Mouse (Mus musculus) urinary bladder, adult 2 months (tissue): ENCODE measurements at regions not wholly inside any gene's neighbourhood (a gene's known extent, or its start where the extent isn't known, plus 50 kb on each side); places are given as distances from the start of the nearest gene placed in this dataset.

Experiments used
- DNase-seq: peaks from one replicate; pipeline ENCODE4 v3.0.0; 2022; ENCODE audit warnings: low spot score

DNA sequence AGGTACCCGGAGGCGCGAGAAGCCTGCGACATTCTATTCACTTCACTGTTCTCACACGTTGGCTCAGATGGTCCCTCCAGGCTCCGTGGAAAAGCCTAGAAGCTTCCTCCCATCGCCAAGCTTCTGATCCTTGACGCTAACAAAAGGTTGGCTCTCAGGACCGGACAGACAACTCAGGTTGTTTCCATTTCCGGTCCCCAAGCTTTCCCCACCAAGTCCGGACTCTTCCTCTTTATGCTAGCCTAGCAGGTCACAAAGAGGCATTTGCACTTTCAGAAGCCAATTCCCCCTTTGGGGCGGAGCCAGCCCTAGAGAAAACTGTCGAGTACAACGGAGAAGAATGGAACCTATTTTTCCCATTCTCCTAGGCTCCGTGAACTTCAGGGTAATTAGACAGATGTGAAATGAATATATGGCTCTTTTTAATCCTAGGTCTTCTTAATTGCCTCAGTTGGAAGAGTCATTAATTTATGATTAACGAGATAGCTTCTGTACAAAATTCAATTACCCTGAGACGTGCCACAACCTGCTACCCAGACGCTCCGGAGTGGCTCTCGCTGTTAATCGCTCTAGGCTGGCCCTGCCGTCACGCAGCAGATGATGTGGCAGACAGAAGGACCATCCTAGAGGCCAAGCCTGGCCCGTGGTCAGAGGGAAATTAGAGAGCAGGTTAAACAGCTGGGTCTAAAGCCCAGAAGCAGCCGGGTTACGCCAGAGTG is 207.6 kb downstream of the Xxylt1 start:
- DNase-seq: no peak

DNA sequence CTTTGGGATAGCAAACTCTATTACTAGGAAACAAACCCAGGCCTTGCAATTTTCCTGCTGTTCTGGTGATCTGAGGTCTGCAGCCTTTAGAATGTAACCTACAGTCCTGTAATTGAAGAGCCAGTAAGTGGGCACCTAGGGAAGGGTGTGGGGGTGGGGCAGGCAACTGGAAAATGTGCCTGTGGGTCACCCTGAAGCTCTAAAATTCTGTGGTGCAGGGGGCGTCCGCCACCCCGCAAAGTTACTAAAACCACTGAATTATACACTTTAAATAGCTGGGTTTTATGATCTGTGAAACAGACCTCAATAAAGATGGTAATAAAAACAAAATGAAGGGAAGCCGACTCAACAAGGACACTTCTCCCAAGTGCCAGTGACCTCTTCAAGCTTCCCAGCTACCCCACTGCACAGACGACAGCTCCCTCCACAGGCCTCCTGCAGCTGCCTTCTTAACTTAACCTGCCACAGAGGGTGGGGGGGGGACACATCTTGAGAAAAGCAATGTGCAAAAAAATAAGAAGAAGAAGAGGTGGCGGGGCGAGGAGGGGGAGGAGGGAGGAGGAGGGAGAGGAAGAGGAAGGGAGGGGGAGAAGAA is 205.9 kb downstream of the Xxylt1 start:
- DNase-seq: no peak

DNA sequence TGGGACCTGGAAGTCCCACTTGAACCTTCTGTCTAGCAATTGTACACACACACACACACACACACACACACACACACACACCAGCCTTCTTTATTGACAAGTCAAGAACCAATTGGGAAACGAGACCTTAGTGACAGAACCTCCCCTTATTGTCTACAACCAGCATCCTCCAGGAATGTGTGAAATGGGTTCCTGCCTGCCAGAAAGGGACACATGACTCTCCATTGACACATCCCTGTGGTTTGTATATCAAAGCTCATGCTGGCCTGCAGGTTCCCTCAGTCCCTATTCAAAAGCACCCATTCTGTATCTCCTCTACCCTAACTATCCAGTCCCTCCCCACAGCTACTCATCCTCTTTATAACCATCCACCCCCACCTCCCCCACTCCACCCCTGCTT is 202.4 kb downstream of the Xxylt1 start:
- no peak for DNase-seq

DNA sequence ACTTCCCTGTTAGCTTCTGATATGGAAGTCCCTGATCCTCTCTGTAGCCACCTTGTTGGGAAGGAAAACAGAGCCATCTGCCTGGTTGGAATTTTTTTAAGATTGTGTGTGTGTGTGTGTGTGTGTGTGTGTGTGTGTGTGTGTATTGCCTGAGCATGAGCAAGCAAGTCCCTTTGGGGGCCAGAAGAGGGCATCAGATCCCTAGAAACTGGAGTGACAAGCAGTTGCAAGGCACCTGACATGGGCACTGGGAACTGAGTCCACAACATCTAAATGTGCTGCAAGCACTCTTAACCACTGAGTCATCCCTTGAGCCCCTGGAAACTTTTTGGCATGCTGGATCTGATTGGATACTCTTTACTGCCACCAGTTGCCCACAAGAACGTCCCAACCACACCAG is 201.4 kb downstream of the Xxylt1 start:
- DNase-seq: no peak

DNA sequence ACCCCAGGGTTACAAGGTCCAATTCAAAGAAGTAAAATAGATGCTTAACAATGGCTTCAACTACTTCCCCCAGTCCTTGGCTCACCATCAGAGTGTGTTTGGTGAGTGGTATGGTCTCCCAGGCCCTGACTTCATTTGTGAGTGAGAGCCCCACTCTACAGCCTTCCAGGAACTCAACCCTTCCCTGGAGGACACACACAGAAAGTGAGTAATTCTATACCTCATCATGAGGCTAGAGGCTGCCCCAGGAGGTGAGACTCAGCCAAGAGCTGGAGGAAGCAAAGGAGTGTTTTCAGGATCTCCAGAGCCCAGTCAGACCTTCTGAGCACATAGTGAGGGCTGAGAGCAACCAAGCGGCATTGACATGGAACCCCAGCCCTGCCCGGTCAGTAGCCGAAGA is 200.6 kb downstream of the Xxylt1 start:
- DNase-seq: no peak

DNA sequence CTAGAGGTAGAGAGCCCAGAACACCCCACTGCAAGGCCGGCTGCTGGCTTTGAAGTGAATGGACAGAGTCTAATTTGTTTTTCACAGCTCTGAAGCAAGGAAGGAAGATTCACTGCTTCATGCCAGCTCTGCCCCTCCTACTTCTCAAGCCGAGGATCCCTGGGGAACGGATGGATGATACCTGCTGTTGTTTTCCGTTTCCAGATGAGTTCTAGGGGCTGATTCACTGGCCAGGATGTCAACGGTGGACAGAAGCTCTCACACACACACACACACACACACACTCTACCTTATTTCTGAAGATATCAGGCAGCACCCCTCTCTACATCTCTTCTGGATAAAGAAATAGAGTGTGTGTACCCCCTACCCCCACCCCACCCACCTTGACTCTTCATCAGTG is 200.0 kb downstream of the Xxylt1 start:
- no peak for DNase-seq

DNA sequence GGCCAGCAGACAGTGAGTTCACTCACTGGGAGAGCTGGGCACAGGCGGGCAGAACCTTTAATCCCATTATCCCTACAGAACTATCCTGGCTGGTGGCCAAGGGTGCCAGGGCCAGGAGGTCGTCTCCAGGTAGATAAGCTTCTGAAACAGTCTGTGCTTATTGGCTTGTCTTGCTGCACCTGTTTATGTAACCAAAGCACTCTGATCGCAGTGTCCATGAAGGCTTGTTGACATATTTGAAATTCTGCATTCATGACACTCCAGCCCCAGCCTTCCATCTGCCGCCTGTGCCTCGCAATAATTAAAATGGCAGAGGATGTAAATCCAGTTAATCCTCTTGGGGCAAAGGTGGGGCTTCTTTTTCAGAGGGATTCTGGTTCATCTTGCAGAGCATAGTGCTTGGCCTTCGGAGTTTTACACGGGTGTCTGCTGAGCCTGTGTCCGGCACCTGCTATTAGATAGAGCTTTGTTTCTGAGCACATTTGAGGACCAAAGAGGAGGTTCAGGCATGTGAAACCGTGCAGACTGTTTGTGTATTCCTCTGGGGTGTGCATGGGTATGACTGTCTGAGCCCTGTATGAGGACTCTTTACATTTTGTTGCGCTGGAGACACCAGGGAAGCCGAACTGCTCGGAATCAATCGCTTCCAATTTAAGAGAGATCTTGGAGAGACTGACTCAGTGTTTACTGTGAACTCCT is 197.6 kb downstream of the Xxylt1 start:
- DNase-seq: no peak

DNA sequence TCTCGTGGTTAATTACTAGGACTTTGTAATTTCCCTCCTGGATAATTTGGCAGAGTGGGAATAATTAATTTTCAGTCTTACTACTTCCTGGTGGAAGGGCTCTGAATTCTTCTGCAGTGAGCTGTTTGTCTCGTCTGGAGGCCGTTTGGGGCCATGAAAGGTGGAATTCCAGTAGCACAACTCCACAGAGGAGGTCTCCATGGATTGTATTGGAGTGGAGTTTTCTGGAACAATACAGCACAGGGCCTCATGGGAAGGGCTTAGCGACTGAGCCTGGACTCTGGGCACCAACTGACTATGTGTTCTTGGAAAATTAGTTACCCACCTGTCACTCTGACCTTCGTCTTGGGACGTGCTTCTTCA is 197.1 kb downstream of the Xxylt1 start:
- no peak for DNase-seq

DNA sequence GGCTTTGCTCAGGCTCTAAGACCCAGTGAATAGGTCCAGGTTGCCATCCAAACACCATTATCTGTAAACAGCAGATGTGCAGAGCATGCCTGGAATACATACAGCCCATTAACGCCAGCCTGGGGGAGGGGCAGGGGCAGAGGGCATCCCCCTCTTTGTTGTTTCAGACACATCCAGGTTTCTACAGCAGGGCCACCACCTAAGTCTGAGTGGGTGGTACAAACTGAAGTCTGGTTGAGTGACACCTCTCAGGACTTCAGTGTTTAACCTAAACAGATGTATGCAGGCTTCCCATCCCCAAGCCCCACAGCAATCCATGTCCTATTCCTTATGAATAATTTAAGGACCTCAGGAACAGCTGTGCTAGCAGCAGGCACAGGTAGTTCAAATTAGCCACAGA is 194.2 kb downstream of the Xxylt1 start:
- DNase-seq: no peak

DNA sequence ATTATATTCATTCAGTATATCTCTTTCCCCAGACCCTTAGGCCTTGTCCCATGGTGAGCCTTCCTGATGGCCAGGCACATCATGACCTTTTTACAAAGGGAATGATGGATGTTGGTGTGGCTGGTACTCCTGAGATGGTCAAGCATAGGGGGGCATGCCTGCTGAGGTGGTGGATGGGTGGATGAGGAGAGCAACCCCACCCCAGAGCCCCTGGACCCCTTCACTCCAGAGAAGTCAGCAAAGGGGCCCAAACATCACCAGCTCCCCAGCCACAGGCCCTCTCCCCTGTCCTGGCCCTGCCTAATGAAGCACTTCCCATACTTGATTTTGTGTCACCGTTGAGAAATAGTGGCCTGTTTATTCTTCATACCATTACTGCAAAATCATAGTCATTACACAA is 193.7 kb downstream of the Xxylt1 start:
- no peak for DNase-seq

DNA sequence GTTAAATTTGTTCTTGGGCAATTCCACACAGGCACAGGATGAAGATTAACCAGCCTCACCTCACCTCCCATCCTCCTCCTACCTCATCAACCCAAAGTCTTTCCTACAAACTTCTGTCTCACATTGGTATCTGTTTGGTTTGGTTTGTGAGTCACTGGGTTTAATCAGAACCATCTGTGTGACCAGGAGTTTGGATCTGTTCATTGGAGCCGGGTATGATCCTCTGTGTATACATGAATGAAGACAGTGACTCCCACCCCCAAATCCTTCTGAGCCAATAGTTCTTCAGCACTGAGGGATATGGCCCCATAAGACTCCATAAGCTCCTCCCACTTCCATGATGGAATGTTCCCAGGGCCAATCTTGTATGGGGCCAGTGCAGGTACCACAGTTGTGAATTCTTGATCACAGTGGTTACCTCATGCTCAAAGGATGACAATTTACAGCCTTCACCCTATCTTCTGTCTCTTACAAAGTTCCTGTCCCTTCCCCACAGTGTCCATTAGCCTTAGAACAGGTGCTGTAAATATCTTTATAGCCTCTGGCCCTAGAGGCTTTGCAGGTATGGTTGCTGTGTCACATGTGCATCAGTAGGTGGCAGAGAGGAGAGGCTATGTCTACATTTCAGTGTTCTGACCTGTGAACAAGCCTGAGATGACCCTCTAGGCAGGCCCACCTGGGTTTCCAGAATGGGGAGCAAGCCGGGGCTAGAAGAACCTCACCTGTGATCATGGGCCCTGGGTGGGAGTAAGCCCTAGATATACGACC is 192.5 kb downstream of the Xxylt1 start:
- DNase-seq: no peak

DNA sequence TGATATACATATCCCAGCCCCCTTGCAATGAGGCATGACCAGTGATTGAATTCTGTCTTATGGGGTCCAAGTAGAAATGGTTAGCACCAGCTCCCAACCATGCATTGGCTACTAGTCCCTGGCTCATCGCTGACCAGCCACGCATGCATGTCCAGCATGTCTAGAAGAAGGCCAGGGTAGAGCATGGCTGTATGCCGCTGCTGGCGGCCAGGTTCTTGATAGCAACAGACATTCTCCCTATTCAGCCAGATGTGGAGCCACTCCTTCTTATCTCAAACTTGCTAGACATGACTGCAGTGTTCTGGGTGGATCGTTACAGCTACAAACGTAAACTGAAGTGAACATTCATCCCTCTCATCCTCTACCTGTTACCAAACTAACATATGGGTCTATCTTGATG is 188.6 kb downstream of the Xxylt1 start:
- no peak for DNase-seq

DNA sequence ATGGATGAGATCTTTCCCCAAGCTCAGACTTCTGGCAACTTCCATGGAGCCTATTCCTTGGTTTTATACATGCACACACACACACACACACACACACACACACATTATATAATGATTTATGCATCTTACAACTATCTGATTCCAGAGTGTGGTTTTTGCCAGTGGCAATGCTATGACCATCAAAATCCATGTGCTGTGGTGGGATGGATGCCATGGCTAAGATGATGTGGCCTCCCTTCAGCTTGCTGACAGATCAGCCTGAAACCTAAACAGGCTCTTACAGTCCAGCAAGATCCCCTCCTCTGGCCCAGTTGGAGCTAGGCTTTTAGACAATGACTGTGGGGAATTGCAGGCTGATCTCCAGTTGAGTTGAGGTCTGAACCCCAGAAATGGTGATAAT is 187.1 kb downstream of the Xxylt1 start:
- no peak for DNase-seq

DNA sequence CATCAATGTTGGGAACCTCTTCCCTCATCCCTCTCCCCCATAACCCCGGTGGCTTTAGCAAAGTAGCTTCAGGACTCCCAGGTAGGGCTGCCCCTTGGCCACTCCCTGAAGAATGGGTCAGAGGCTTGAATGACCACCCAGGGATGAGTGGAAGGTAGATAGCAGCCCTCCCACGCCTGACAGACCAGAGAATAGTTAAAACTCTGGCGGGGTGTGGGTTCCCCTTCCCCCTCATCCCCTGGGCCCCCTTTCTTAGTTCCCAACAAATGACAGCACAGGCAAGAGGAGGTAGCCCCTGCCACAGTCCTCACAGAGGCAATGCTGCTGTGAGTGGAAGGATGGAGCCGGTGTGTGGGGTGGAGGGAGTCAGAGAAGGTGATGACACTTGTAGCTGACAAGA is 186.2 kb downstream of the Xxylt1 start:
- DNase-seq: no peak

DNA sequence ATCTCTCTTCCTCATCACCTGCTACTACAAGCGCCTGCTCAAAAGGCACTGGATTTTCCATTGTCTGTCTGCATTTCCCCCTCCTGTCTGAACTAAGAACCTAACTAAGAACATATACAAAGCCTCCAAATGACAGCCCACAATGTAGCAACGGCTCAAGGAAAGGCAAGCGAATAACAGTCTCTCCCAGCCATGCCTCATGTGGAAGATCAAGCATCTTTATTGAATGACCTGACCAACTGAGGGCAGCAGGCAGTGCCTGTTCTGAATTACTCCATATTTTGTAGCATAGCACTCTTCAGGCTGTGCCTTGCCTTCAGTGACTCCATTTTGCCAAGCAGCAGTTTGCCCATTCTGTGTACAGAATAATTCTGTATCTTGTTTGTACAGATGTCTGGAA is 183.9 kb downstream of the Xxylt1 start:
- DNase-seq: no peak

DNA sequence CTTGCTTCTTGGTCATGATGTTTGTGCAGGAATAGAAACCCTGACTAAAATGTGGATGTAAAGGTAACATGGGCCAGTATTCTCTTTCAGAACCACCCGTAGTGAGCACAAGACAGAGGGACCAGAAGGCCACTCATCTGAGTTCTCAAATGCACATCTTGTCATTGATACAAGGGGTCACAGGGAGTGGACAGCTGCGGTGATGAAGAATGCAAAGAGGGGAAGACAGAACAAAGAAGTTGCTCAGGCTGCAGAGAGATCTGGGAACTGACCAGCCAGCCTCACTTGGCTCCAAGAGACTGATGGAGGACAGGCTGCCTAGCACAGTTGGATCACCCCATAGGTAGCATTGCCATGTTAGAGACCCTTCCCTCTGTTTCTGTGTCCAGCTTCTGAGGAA is 181.1 kb downstream of the Xxylt1 start:
- no peak for DNase-seq

DNA sequence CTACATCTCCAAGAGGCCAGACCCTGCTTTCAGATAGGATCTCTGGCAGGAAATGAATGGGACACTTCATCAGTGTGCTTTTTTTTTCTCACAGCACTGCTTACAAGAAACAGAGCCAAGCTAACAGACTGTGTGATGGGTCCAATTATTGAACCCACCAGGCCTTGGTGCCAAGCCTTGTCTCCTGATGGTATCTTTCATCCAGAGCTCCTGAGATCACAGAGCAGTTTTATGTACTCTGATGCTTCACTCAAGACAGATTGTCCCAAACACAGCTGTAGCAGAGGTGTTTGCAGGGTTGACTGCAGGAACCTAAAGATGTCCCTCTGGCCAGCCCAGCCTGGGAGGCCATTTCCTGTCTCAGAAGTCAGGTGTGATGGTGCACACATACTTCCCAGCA is 179.9 kb downstream of the Xxylt1 start:
- no peak for DNase-seq
